Mouse (Mus musculus): ENCODE data around the gene Rpl3. TPM values are rescaled to one million over a fixed set of nuclear protein-coding genes. Genes with fewer than 3 reads are reported as not detected.
"Not testable (repeated sequence)": the region's sequence is repeated elsewhere in the genome, so short reads cannot be mapped to it uniquely, and the experiment has no call there.

The Rpl3 gene
- polyA plus RNA-seq, 1 experiment from 2014 or later = 526 TPM

DNA sequence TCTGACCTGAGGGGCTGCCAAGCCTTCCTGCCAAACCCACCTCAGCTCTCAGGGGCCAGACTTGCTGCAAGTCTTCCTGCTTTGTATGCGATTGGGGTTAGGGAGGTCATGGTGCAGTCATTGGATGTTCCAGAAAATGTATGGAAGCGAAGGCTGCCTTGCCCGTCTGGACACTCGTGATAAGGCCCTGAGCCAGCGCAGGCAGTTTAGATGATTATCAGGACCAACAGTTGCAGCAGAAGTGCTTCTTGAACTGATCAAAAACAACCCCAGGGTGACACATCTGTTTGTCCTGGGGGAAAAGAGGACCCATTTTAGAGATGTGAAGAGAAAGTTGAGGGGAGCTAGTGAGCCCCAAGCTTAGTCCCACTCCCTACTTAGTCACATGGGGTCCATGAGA is 39.0 kb upstream of the Rpl3 start:
- Histone ChIP-seq H3K4me3 (replicated peaks) (no peak overlapping the region), H3K36me3 (no peaks in the 10 kb centered on the region), H3K27ac (replicated peaks) (no peak overlapping the region), H3K9ac (replicated peaks) (no peak overlapping the region), H3K27me3 (replicated peaks) (no peaks in the 10 kb centered on the region), H3K4me1 (peaks cover 23% of the 10 kb centered on the region), H3K9me3 (replicated peaks) (no peaks in the 10 kb centered on the region), H3K4me2 (no peak overlapping the region)
- no peak for ATAC-seq (ENCODE audit: low FRiP score)
- WGBS = 92% methylated on average over 5 of the region's 5 CpGs

DNA sequence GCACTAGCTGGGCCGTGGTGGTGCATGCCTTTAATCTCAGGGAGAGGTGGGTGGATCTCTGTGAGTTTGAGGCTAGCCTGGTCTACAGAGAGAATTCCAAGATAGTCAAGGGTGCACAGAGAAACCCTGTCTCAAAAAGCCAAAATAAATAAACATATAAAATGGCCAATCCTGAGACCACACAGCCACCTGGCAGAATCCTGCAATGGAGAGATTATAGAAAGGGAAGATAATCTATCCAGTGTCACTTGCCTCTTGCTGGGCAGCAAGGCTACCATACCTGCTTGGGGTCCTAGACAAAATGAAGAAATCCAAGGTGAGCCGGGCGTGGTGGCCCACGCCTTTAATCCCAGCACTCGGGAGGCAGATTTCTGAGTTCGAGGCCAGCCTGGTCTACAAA is 38.3 kb upstream of the Rpl3 start:
- no peak for ATAC-seq (ENCODE audit: low FRiP score)
- no peak overlapping the region for H3K9ac ChIP-seq (replicated peaks)
- H3K9me3 ChIP-seq (replicated peaks) = no peaks in the 10 kb centered on the region
- H3K27me3 ChIP-seq (replicated peaks) = no peaks in the 10 kb centered on the region
- WGBS = 93% methylated on average over 6 of the region's 6 CpGs
- peaks cover 18% of the 10 kb centered on the region for H3K4me1 ChIP-seq
- no peaks in the 10 kb centered on the region for H3K36me3 ChIP-seq
- no peak overlapping the region for H3K27ac ChIP-seq (replicated peaks)
- no peak overlapping the region for H3K4me3 ChIP-seq (replicated peaks)
- H3K4me2 ChIP-seq = no peak overlapping the region

DNA sequence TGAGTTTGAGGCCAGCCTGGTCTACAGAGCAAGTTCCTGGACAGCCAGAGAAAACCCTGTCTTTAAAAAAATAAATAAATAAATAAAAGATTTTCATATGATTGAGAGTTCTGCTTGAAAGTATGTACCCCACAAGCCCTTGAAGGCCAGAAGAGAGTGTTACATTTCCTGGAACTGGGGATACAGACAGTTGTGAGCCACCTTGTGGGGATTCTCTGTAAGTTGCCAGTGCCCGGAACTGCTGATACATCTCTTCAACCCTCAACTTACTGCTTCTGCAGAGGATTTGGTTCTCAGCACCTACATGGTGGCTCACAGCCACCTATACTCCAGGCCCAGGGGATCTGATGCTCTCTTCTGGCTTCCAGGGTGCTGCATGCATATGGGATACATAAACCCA is 35.5 kb upstream of the Rpl3 start:
- Histone ChIP-seq H3K4me2 (no peak overlapping the region), H3K4me1 (no peaks in the 10 kb centered on the region), H3K4me3 (replicated peaks) (no peak overlapping the region), H3K36me3 (no peaks in the 10 kb centered on the region), H3K9ac (replicated peaks) (no peak overlapping the region), H3K9me3 (replicated peaks) (no peaks in the 10 kb centered on the region), H3K27ac (replicated peaks) (no peak overlapping the region), H3K27me3 (replicated peaks) (no peaks in the 10 kb centered on the region)
- ATAC-seq (ENCODE audit: low FRiP score) = no peak
- WGBS = 74% methylated on average over 1 of the region's 1 CpGs

DNA sequence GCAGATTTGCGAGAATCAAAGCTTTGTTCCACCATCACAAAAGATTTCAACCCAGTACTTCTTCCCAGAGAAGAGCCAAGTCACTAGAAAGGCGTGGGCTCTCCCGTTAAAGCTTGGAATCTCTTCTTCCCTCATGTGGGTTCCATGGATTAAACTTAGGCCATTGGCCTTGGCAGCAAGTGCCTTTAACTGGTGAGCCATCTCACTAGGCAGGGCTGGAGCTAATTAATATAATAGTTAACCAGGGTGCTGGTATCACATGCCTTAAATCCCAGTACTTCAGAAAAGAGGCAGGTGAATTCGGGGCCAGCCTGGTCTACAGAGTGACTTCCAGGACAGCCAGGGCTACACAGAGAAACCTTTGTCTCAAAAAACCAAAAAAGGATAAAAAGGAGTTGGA is 33.0 kb upstream of the Rpl3 start:
- Histone ChIP-seq H3K27me3 (replicated peaks) (no peaks in the 10 kb centered on the region), H3K9ac (replicated peaks) (no peak overlapping the region), H3K9me3 (replicated peaks) (no peaks in the 10 kb centered on the region), H3K27ac (replicated peaks) (no peak overlapping the region), H3K4me3 (replicated peaks) (no peak overlapping the region), H3K4me1 (no peaks in the 10 kb centered on the region), H3K36me3 (no peaks in the 10 kb centered on the region), H3K4me2 (no peak overlapping the region)
- WGBS = 85% methylated on average over 4 of the region's 4 CpGs
- no peak for ATAC-seq (ENCODE audit: low FRiP score)

DNA sequence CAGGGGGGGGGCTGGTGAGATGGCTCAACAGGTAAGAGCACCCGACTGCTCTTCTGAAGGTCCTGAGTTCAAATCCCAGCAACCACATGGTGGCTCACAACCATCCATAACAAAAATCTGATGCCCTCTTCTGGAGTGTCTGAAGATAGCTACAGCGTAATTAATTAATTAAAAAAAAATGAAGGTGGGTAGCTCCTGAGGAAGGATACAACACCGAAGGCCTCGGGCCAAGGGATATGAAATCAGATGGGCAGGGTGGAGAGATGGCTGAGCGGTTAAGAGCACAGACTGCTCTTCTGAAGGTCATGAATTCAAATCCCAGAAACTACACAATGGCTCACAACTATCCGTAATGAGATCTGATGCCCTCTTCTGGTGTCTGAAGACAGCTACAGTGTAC is 30.8 kb upstream of the Rpl3 start:
- not testable (repeated sequence) for H3K4me2 ChIP-seq; ATAC-seq (ENCODE audit: low FRiP score); H3K9ac ChIP-seq (replicated peaks); H3K27ac ChIP-seq (replicated peaks); H3K4me3 ChIP-seq (replicated peaks); H3K9me3 ChIP-seq (replicated peaks); H3K4me1 ChIP-seq; H3K36me3 ChIP-seq; H3K27me3 ChIP-seq (replicated peaks)
- 91% methylated on average over 6 of the region's 6 CpGs for WGBS

DNA sequence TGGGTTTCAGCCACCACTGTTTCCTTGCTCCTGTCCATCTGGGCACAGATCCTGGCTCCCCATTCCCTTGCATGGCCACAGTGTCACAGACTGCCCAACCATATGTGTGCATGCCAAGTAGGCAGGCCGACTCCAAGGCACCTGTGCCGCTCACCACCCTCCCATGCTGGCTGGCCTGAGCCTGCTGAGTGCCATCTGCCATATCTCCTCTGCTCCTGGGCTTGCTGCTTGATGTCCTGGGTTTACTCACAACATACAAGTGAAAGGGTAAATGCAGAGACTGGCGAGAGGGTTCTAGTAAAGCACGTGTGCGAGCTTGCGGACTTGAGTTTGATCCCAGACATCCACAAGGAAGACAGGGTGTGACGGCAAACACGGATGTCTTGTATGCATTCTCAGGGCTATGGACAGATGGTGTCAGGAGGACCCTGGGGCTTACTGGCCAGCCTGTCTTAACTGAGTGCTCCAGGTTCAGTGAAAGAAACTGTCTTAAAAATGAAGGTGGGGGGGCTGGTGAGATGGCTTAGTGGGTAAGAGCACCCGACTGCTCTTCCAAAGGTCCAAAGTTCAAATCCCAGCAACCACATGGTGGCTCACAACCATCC is 30.2 kb upstream of the Rpl3 start:
- Histone ChIP-seq H3K9ac (replicated peaks) (no peak overlapping the region), H3K36me3 (no peaks in the 10 kb centered on the region), H3K27me3 (replicated peaks) (no peaks in the 10 kb centered on the region), H3K4me1 (no peaks in the 10 kb centered on the region), H3K4me2 (no peak overlapping the region), H3K27ac (replicated peaks) (no peak overlapping the region), H3K9me3 (replicated peaks) (no peaks in the 10 kb centered on the region), H3K4me3 (replicated peaks) (no peak overlapping the region)
- WGBS = 84% methylated on average over 9 of the region's 9 CpGs
- no peak for ATAC-seq (ENCODE audit: low FRiP score)

DNA sequence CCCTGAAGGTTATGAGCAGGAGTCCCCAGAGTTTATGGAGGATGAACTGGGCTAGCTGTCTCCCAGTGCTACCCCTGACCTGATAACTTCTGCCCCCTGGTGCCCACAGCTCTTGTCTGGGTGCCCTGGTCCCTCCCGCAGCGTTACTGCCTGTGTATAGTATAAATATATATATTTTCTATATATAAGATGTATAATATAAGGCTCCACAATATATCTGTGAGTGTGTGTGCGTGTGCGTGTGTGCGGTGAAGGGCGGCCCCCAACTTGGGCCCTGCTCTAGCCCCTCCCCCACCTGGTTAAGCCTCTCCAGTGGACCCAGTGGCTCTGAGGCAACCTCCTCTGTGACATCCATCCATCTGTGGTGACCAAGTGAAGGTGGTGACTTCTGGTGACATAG is 27.4 kb upstream of the Rpl3 start:
- 93% methylated on average over 6 of the region's 6 CpGs for WGBS
- Histone ChIP-seq H3K27ac (replicated peaks) (no peak overlapping the region), H3K27me3 (replicated peaks) (no peaks in the 10 kb centered on the region), H3K36me3 (peaks cover 2% of the 10 kb centered on the region), H3K4me3 (replicated peaks) (no peak overlapping the region), H3K4me2 (no peak overlapping the region), H3K9ac (replicated peaks) (no peak overlapping the region), H3K9me3 (replicated peaks) (no peaks in the 10 kb centered on the region), H3K4me1 (no peaks in the 10 kb centered on the region)
- ATAC-seq (ENCODE audit: low FRiP score) = no peak

DNA sequence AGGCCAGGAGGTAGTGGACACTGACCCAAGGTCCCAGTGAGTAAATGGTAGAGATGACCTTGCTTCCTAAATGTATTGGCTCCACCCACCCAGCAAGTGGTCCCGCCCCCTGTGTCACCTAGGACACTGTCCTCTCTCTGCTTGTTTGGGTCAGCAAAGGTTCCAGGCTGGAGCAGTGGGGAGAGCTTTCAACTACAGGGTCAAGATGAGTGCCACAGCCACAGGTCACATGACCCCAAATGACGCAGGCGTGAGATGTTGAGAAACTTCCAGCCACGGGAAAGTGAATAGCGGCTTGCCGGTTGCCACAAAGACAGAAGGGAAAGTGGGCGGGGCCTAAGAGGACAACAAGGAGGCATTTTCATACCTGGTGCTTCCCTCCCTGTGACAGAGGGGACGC is 25.5 kb upstream of the Rpl3 start:
- H3K4me3 ChIP-seq (replicated peaks) = no peak overlapping the region
- H3K27me3 ChIP-seq (replicated peaks) = no peaks in the 10 kb centered on the region
- no peak overlapping the region for H3K4me2 ChIP-seq
- peaks cover 16% of the 10 kb centered on the region for H3K36me3 ChIP-seq
- no peaks in the 10 kb centered on the region for H3K9me3 ChIP-seq (replicated peaks)
- 70% methylated on average over 8 of the region's 8 CpGs for WGBS
- H3K9ac ChIP-seq (replicated peaks) = no peak overlapping the region
- no peak for ATAC-seq (ENCODE audit: low FRiP score)
- H3K27ac ChIP-seq (replicated peaks) = no peak overlapping the region
- no peaks in the 10 kb centered on the region for H3K4me1 ChIP-seq

DNA sequence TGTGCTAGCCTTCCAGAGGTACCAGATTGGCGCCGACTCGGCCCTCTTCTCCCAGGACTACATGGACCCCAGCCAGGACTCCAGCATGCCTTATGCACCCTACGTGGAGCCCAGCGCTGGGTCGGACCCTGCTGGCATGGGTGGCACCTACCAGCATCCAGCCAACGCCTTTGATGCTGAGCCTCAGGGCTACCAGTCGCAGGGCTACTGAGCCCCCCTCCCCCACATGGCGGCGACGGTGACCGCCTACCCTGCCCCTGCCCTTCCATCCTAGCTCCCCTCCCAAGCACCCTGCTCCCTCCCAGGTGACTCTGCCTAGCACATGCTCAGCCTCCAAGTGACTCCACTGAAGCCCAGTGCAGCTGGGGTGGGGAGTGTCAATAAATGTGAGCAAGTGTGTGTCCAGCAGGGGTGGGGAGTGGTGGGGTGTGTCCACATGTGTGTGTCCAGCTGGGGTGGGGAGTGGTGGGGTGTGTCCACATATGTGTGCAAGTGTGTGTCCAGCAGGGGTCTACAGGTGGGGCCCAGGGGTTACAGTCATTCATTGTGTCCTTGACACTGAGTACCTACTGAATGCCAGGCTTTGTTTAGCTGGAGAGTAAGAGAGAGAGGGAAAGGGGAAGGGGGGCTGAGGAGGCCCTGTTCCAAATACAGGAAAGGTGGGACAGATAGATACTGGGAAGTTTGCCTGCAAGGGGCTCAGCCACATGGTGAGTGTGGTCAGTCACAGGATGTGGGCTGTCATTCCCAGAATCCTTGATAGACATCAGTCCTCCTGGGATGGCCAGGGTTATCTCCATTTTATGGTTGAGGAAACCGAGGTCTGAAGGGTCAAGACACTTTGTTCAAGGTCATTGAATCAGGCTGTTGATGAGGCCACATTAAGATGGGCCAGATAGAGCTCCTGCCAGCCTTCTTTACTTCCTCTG is 24.5 kb upstream of the Rpl3 start:
- Histone ChIP-seq H3K36me3 (peaks cover 26% of the 10 kb centered on the region), H3K9ac (replicated peaks) (no peak overlapping the region), H3K27ac (replicated peaks) (no peak overlapping the region), H3K4me2 (no peak overlapping the region), H3K27me3 (replicated peaks) (no peaks in the 10 kb centered on the region), H3K4me3 (replicated peaks) (no peak overlapping the region), H3K9me3 (replicated peaks) (no peaks in the 10 kb centered on the region), H3K4me1 (no peaks in the 10 kb centered on the region)
- 79% methylated on average over 13 of the region's 13 CpGs for WGBS
- ATAC-seq (ENCODE audit: low FRiP score) = no peak

DNA sequence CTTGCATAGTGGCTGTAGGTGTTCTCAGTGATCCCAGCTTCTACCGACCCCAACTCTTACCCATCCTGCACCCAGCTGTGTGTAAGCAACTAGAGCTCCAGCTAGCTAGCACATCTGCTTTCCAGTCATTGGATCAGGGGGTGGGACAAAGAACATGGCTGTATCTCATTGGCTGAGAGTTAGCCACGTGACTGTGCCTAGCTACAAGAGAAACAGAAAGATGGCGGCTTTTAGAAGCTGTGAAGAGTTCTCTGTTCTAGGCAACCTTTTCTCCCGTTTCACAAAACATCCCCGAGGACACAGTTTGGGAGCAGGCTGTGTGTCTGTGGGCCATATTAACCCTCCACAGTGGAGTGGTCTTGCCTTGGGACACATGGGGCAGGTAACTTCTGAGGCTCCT is 23.6 kb upstream of the Rpl3 start:
- no peaks in the 10 kb centered on the region for H3K9me3 ChIP-seq (replicated peaks)
- WGBS = 64% methylated on average over 5 of the region's 5 CpGs
- peaks cover 35% of the 10 kb centered on the region for H3K36me3 ChIP-seq
- no peaks in the 10 kb centered on the region for H3K4me1 ChIP-seq
- H3K27me3 ChIP-seq (replicated peaks) = no peaks in the 10 kb centered on the region
- H3K27ac ChIP-seq (replicated peaks) = no peak overlapping the region
- H3K4me2 ChIP-seq = no peak overlapping the region
- no peak overlapping the region for H3K4me3 ChIP-seq (replicated peaks)
- no peak overlapping the region for H3K9ac ChIP-seq (replicated peaks)
- no peak for ATAC-seq (ENCODE audit: low FRiP score)

DNA sequence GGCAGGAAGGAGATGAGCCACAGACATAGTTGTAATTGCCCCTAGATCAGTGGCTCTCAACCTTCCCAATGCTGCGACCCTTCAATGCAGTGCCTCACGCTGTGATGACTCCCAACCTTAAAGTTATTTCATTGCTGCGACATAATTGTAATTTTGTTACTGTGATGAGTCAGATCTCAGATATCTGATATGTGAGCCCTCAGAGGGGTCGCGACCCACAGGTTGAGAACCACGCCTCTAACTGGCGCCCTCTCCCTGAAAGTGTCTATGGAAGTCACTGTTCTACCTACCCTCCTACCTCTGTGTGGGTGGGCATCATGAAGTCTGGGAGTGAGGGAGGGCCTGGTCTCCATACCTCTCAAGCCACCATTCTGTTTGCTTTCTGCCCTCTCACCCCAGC is 22.7 kb upstream of the Rpl3 start:
- peaks cover 37% of the 10 kb centered on the region for H3K36me3 ChIP-seq
- no peaks in the 10 kb centered on the region for H3K9me3 ChIP-seq (replicated peaks)
- no peaks in the 10 kb centered on the region for H3K27me3 ChIP-seq (replicated peaks)
- H3K4me3 ChIP-seq (replicated peaks) = no peak overlapping the region
- no peaks in the 10 kb centered on the region for H3K4me1 ChIP-seq
- WGBS = 96% methylated on average over 7 of the region's 7 CpGs
- no peak overlapping the region for H3K9ac ChIP-seq (replicated peaks)
- H3K4me2 ChIP-seq = no peak overlapping the region
- no peak overlapping the region for H3K27ac ChIP-seq (replicated peaks)
- no peak for ATAC-seq (ENCODE audit: low FRiP score)

DNA sequence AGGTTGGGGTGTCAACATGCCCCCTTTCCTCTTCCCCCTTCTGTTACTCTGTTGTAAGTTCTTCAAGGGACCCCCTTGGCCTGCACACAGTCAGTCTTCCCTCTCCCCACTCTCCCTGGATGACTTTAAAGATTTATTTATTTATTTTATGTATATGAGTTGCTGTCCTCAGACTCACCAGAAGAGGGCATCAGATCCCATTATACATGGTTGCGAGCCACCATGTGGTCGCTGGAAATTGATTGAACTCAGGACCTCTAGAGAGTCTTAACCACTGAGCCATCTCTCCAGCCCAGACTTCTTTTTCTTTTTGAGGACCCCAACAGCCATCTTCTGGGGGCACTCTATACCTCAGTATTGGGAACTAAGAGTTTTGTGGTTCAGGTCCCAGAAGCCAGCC is 20.8 kb upstream of the Rpl3 start:
- Histone ChIP-seq H3K4me1 (no peaks in the 10 kb centered on the region), H3K36me3 (peaks cover 37% of the 10 kb centered on the region), H3K4me2 (no peak overlapping the region), H3K27me3 (replicated peaks) (no peaks in the 10 kb centered on the region), H3K9ac (replicated peaks) (no peak overlapping the region), H3K4me3 (replicated peaks) (no peak overlapping the region), H3K9me3 (replicated peaks) (no peaks in the 10 kb centered on the region), H3K27ac (replicated peaks) (no peak overlapping the region)
- WGBS = 45% methylated on average over 2 of the region's 2 CpGs
- ATAC-seq (ENCODE audit: low FRiP score) = no peak
